Mouse (Mus musculus) splenic B cell, adult 2 months (primary cell): Measurements from ENCODE around the gene Zfp831.

Source experiments
- DNase-seq: peaks from one replicate; pipeline ENCODE4 v3.0.0-alpha.2; 2011; ENCODE audit warnings: low read depth, low spot score
- H3K27me3 ChIP-seq: 2 replicates; pipeline ENCODE4 v1.6.1; 2012; ENCODE audit warnings: mild to moderate bottlenecking, low read length, moderate library complexity, mixed read lengths; ENCODE audit not compliant: control insufficient read depth, poor library complexity, insufficient read depth, severe bottlenecking
- H3K36me3 ChIP-seq: 2 replicates; pipeline ENCODE4 v1.6.1; 2012; ENCODE audit warnings: mild to moderate bottlenecking, low read length, moderate library complexity, mixed read lengths; ENCODE audit not compliant: control insufficient read depth, poor library complexity, insufficient read depth, severe bottlenecking

Zfp831 gene

GRCm38 (mm10) chr2:174613221-174613620 lies 30.1 kb upstream of the Zfp831 start:
- Histone ChIP-seq H3K27me3 (no peaks in the 10 kb centered on the region), H3K36me3 (no peaks in the 10 kb centered on the region; the same call in 1 of the 2 replicates)
- DNase-seq, result peak; percentile 35

GRCm38 (mm10) chr2:174613921-174614441 lies 29.4 kb upstream of the Zfp831 start:
- DNase-seq, result peak; percentile 94
- Histone ChIP-seq H3K36me3 (no peaks in the 10 kb centered on the region; the same call in 1 of the 2 replicates), H3K27me3 (no peaks in the 10 kb centered on the region)

GRCm38 (mm10) chr2:174621881-174622280 lies 21.5 kb upstream of the Zfp831 start:
- Histone ChIP-seq H3K36me3 (peaks cover 4% of the 10 kb centered on the region; the same call in 1 of the 2 replicates), H3K27me3 (no peaks in the 10 kb centered on the region)
- no peak for DNase-seq

GRCm38 (mm10) chr2:174624430-174624829 lies 18.9 kb upstream of the Zfp831 start:
- DNase-seq, result no peak
- Histone ChIP-seq H3K27me3 (no peaks in the 10 kb centered on the region), H3K36me3 (peaks cover 7% of the 10 kb centered on the region)

- Histone ChIP-seq H3K27me3 (no peaks in the 10 kb centered on the region), H3K36me3 (peaks cover 5% of the 10 kb centered on the region; the same call in 1 of the 2 replicates)
- no peak for DNase-seq
Measured at GRCm38 (mm10) chr2:174627021-174627420, 16.3 kb upstream of the Zfp831 start.

- H3K36me3 ChIP-seq, result peaks cover 5% of the 10 kb centered on the region; the same call in 1 of the 2 replicates
- no peak for DNase-seq
- no peaks in the 10 kb centered on the region for H3K27me3 ChIP-seq
Measured at GRCm38 (mm10) chr2:174629299-174629850, 14.0 kb upstream of the Zfp831 start.

- Histone ChIP-seq H3K27me3 (no peaks in the 10 kb centered on the region), H3K36me3 (no peaks in the 10 kb centered on the region)
- no peak for DNase-seq
Measured at GRCm38 (mm10) chr2:174636750-174637149, 6.6 kb upstream of the Zfp831 start.

GRCm38 (mm10) chr2:174644975-174645374 lies 1.6 kb downstream of the Zfp831 start:
- DNase-seq, result no peak
- no peaks in the 10 kb centered on the region for H3K27me3 ChIP-seq
- H3K36me3 ChIP-seq, result peaks cover 18% of the 10 kb centered on the region

GRCm38 (mm10) chr2:174652864-174653263 lies 9.5 kb downstream of the Zfp831 start:
- Histone ChIP-seq H3K27me3 (no peaks in the 10 kb centered on the region), H3K36me3 (peaks cover 8% of the 10 kb centered on the region)
- DNase-seq, result no peak

GRCm38 (mm10) chr2:174655341-174655740 lies 12.0 kb downstream of the Zfp831 start:
- no peaks in the 10 kb centered on the region for H3K27me3 ChIP-seq
- H3K36me3 ChIP-seq, result peaks cover 11% of the 10 kb centered on the region
- no peak for DNase-seq

- H3K36me3 ChIP-seq, result peaks cover 7% of the 10 kb centered on the region
- no peaks in the 10 kb centered on the region for H3K27me3 ChIP-seq
- peak; percentile 78 for DNase-seq
Measured at GRCm38 (mm10) chr2:174658229-174658844, 15.0 kb downstream of the Zfp831 start.

- Histone ChIP-seq H3K36me3 (peaks cover 3% of the 10 kb centered on the region; the same call in 1 of the 2 replicates), H3K27me3 (no peaks in the 10 kb centered on the region)
- no peak for DNase-seq
Measured at GRCm38 (mm10) chr2:174659874-174660273, 16.5 kb downstream of the Zfp831 start.

GRCm38 (mm10) chr2:174660321-174660720 lies 17.0 kb downstream of the Zfp831 start:
- DNase-seq, result no peak
- no peaks in the 10 kb centered on the region for H3K27me3 ChIP-seq
- H3K36me3 ChIP-seq, result peaks cover 3% of the 10 kb centered on the region; the same call in 1 of the 2 replicates

- Histone ChIP-seq H3K36me3 (peaks cover 7% of the 10 kb centered on the region), H3K27me3 (no peaks in the 10 kb centered on the region)
- no peak for DNase-seq
Measured at GRCm38 (mm10) chr2:174661436-174662171, 18.3 kb downstream of the Zfp831 start.

- Histone ChIP-seq H3K36me3 (peaks cover 10% of the 10 kb centered on the region), H3K27me3 (no peaks in the 10 kb centered on the region)
- DNase-seq, result no peak
Measured at GRCm38 (mm10) chr2:174662593-174662992, 19.3 kb downstream of the Zfp831 start.
